Mouse (Mus musculus) embryonic stem cell, embryonic (primary cell): Measurements from ENCODE around the gene Car7.

Experiments
- CTCF ChIA-PET, 4 experiments: fragments of 300-600 bp in 2 of 4; fragments of 350-600 bp in 2 of 4; sonication (Branson Sonifier 250); formaldehyde crosslinking; loops; one replicate each; lab custom pipeline; 2022; ENCODE audit warnings: inconsistent platforms in 2 of 4; lab: Charles Lee
- POLR2A ChIA-PET, 4 experiments: fragments of 300-600 bp in 2 of 4; fragments of 350-600 bp in 2 of 4; sonication (Branson Sonifier 250); formaldehyde crosslinking; loops; one replicate each; lab custom pipeline; 2022; ENCODE audit warnings: antibody characterized with exemption in 4 of 4, inconsistent platforms in 1 of 4; lab: Charles Lee

The Car7 gene

GRCm38 (mm10) chr8:104543440-104544045 lies 9.1 kb downstream of the Car7 start:
- CTCF ChIA-PET = interaction anchor here in 2 of 4 experiments (0.6 to 1.3 kb wide), 3 partner anchors 9 to 398 kb away, joined by 3 to 7 read pairs (median 4); partner anchors contain the start of genes Car7 (in 1 of the 2) and Nae1 (in 1 of the 2)

GRCm38 (mm10) chr8:104555191-104555590 lies 20.7 kb downstream of the Car7 start:
- POLR2A ChIA-PET = interaction anchor here in 1 of 4 experiments (0.6 kb wide), 1 partner anchor 34 kb away, joined by 3 read pairs; no protein-coding TSS in a partner anchor
- CTCF ChIA-PET = no interaction called here

More at GRCm38 (mm10) chr8:104543440-104544045, 9.1 kb downstream of the Car7 start:
- POLR2A ChIA-PET = interaction anchor here in 1 of 4 experiments (1.2 kb wide), 1 partner anchor 8 kb away, joined by 3 read pairs; no protein-coding TSS in a partner anchor

- POLR2A ChIA-PET = interaction anchor here in 2 of 4 experiments (0.6 to 0.8 kb wide), 3 partner anchors 50 to 196 kb away, joined by 3 read pairs; no protein-coding TSS in a partner anchor
- CTCF ChIA-PET = interaction anchor here in 3 of 4 experiments (0.7 to 1.3 kb wide), 5 partner anchors 10 to 530 kb away, joined by 3 to 6 read pairs (median 3); no protein-coding TSS in a partner anchor
Measured at GRCm38 (mm10) chr8:104557226-104557625, 22.7 kb downstream of the Car7 start.

GRCm38 (mm10) chr8:104560731-104561130 lies 26.2 kb downstream of the Car7 start:
- ChIA-PET POLR2A (no interaction called here), CTCF (interaction anchor here in 3 of 4 experiments (0.6 to 2.7 kb wide), 6 partner anchors 10 to 467 kb away, joined by 3 to 7 read pairs (median 4); no protein-coding TSS in a partner anchor)

- ChIA-PET POLR2A (interaction anchor here in 1 of 4 experiments (1.0 to 1.1 kb wide), 2 partner anchors 31 to 37 kb away, joined by 3 to 5 read pairs; no protein-coding TSS in a partner anchor), CTCF (interaction anchor here (0.5 to 2.0 kb wide), 27 partner anchors 11 to 950 kb away, joined by 3 to 15 read pairs (median 4); partner anchors contain the start of genes Cmtm1 (in 1 of the 4), Dync1li2 (in 1 of the 4) and Terb1 (in 1 of the 4))
Measured at GRCm38 (mm10) chr8:104564633-104565456, 30.4 kb downstream of the Car7 start.

- ChIA-PET CTCF (interaction anchor here in 3 of 4 experiments (0.6 to 2.0 kb wide), 6 partner anchors 37 to 496 kb away, joined by 3 to 6 read pairs (median 4); partner anchors contain the start of gene Dync1li2 (in 1 of the 3)), POLR2A (interaction anchor here in 1 of 4 experiments (1.1 kb wide), 1 partner anchor 37 kb away, joined by 5 read pairs; no protein-coding TSS in a partner anchor)
Measured at GRCm38 (mm10) chr8:104565457-104565798, 30.9 kb downstream of the Car7 start.

GRCm38 (mm10) chr8:104569559-104569958 lies 35.1 kb downstream of the Car7 start:
- POLR2A ChIA-PET = no interaction called here
- CTCF ChIA-PET = interaction anchor here in 3 of 4 experiments (0.6 to 3.2 kb wide), 23 partner anchors 8 to 621 kb away, joined by 3 to 33 read pairs (median 6); partner anchors contain the start of genes Pdp2 (in 2 of the 3) and Cklf (in 1 of the 3)

- ChIA-PET CTCF (interaction anchor here (0.5 to 3.2 kb wide), 56 partner anchors 8 to 1756 kb away, joined by 3 to 33 read pairs (median 4); partner anchors contain the start of genes Car7 (in 2 of the 4), Nae1 (in 2 of the 4), Pdp2 (in 2 of the 4) and Cklf (in 1 of the 4)), POLR2A (interaction anchor here in 2 of 4 experiments (0.6 to 1.2 kb wide), 4 partner anchors 17 to 231 kb away, joined by 3 read pairs; partner anchors contain the start of genes Car7 (in 1 of the 2), Cmtm3 (in 1 of the 2) and Nae1 (in 1 of the 2))
Measured at GRCm38 (mm10) chr8:104570436-104571343, 36.2 kb downstream of the Car7 start.

GRCm38 (mm10) chr8:104576820-104577219 lies 42.3 kb downstream of the Car7 start:
- POLR2A ChIA-PET = interaction anchor here in 1 of 4 experiments (0.6 to 1.0 kb wide), 3 partner anchors 10 to 221 kb away, joined by 3 read pairs; no protein-coding TSS in a partner anchor

GRCm38 (mm10) chr8:104577606-104578005 lies 43.1 kb downstream of the Car7 start:
- POLR2A ChIA-PET = interaction anchor here in 3 of 4 experiments (0.6 to 1.0 kb wide), 4 partner anchors 14 to 325 kb away, joined by 3 read pairs; partner anchors contain the start of gene Pdp2 (in 1 of the 3)

More at GRCm38 (mm10) chr8:104576820-104577219, 42.3 kb downstream of the Car7 start:
- CTCF ChIA-PET = interaction anchor here (0.5 to 2.1 kb wide), 9 partner anchors 7 to 722 kb away, joined by 3 to 18 read pairs (median 4); no protein-coding TSS in a partner anchor

GRCm38 (mm10) chr8:104584522-104584921 lies 50.0 kb downstream of the Car7 start:
- ChIA-PET POLR2A (interaction anchor here in 2 of 4 experiments (0.6 kb wide), 2 partner anchors 73 to 532 kb away, joined by 3 read pairs; no protein-coding TSS in a partner anchor), CTCF (interaction anchor here in 1 of 4 experiments (1.1 kb wide), 1 partner anchor 18 kb away, joined by 3 read pairs; no protein-coding TSS in a partner anchor)

More at GRCm38 (mm10) chr8:104577606-104578005, 43.1 kb downstream of the Car7 start:
- CTCF ChIA-PET = interaction anchor here (0.7 to 2.1 kb wide), 15 partner anchors 8 to 489 kb away, joined by 3 to 18 read pairs (median 4); partner anchors contain the start of gene Pdp2 (in 2 of the 4)

GRCm38 (mm10) chr8:104590284-104590683 lies 55.8 kb downstream of the Car7 start:
- ChIA-PET POLR2A (interaction anchor here in 3 of 4 experiments (0.9 to 4.5 kb wide), 6 partner anchors 8 to 16 kb away, joined by 3 to 36 read pairs (median 8); no protein-coding TSS in a partner anchor), CTCF (interaction anchor here in 3 of 4 experiments (2.2 to 4.9 kb wide), 4 partner anchors 12 to 20 kb away, joined by 9 to 39 read pairs (median 20); no protein-coding TSS in a partner anchor)

GRCm38 (mm10) chr8:104591133-104591834 lies 56.8 kb downstream of the Car7 start, which contains the start of gene Pdp2:
Gene Pdp2, plus strand, starts transcription at chr8:104591451.
- ChIA-PET POLR2A (interaction anchor here (0.8 to 4.5 kb wide), 15 partner anchors 7 to 341 kb away, joined by 3 to 36 read pairs (median 3); partner anchors contain the start of genes Cklf (in 1 of the 4) and Dync1li2 (in 1 of the 4)), CTCF (interaction anchor here (0.6 to 4.9 kb wide), 9 partner anchors 11 to 63 kb away, joined by 4 to 39 read pairs (median 5); no protein-coding TSS in a partner anchor)

GRCm38 (mm10) chr8:104591856-104592255 lies 57.4 kb downstream of the Car7 start:
- ChIA-PET CTCF (interaction anchor here (0.6 to 4.9 kb wide), 9 partner anchors 10 to 64 kb away, joined by 4 to 39 read pairs (median 5); no protein-coding TSS in a partner anchor), POLR2A (interaction anchor here (1.0 to 4.5 kb wide), 12 partner anchors 10 to 342 kb away, joined by 3 to 36 read pairs (median 4); partner anchors contain the start of genes Cklf (in 1 of the 4) and Dync1li2 (in 1 of the 4))

GRCm38 (mm10) chr8:104592566-104592965 lies 58.1 kb downstream of the Car7 start:
- ChIA-PET POLR2A (interaction anchor here (1.0 to 4.5 kb wide), 9 partner anchors 10 to 248 kb away, joined by 3 to 36 read pairs (median 4); no protein-coding TSS in a partner anchor), CTCF (interaction anchor here in 3 of 4 experiments (1.7 to 4.9 kb wide), 6 partner anchors 10 to 22 kb away, joined by 5 to 39 read pairs (median 8); no protein-coding TSS in a partner anchor)
